Mouse (Mus musculus) small intestine, adult 2 months (tissue): ENCODE data around the gene Hcn1.

Source experiments
- CTCF ChIP-seq: fragments of 200-500 bp; IDR thresholded peaks from 2 replicates; pipeline ENCODE4 v1.5.1; 2012; ENCODE audit warnings: low read depth, mild to moderate bottlenecking, control low read depth, inconsistent platforms, low read length, moderate library complexity, mixed read lengths; ENCODE audit not compliant: insufficient replicate concordance, insufficient read length; ENCODE audit errors: extremely low read depth
- POLR2A ChIP-seq: fragments of 200-500 bp; IDR thresholded peaks from 2 replicates; pipeline ENCODE4 v1.6.1; 2012; ENCODE audit warnings: low read depth, mild to moderate bottlenecking, control low read depth, inconsistent platforms, low read length, moderate library complexity

DNA sequence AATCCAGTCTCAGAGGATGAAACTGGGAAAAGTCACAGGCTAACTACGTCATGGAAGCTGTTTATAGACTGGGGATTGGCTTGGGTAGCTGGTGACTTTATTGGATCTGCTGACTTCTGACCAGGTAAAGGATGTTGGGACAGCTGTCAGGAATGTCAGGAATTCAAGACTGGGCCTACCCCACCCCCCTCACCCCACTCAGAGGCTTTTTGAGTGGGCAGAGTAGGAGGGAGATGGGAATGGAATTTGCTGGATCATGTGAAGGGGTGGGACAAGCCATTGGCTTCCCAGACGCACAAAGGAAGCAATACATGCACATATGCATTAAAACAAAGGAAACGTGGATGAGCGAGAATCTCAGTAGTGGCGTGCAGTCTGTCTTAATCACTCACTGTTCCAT, 433.5 kb downstream of the Hcn1 start:
- TF ChIP-seq POLR2A (no peak), CTCF (no peak)
